Mouse (Mus musculus) ES-CJ7 (cell line): ENCODE measurements around the gene Rbfox1.

Experiments used
- DNase-seq: peaks from one replicate; pipeline ENCODE4 v3.0.0; 2011; ENCODE audit warnings: low read depth, low spot score

Gene Rbfox1

GRCm38 (mm10) chr16:6095604-6096372, 210.6 kb downstream of the Rbfox1 start:
- DNase-seq = no peak

DNA sequence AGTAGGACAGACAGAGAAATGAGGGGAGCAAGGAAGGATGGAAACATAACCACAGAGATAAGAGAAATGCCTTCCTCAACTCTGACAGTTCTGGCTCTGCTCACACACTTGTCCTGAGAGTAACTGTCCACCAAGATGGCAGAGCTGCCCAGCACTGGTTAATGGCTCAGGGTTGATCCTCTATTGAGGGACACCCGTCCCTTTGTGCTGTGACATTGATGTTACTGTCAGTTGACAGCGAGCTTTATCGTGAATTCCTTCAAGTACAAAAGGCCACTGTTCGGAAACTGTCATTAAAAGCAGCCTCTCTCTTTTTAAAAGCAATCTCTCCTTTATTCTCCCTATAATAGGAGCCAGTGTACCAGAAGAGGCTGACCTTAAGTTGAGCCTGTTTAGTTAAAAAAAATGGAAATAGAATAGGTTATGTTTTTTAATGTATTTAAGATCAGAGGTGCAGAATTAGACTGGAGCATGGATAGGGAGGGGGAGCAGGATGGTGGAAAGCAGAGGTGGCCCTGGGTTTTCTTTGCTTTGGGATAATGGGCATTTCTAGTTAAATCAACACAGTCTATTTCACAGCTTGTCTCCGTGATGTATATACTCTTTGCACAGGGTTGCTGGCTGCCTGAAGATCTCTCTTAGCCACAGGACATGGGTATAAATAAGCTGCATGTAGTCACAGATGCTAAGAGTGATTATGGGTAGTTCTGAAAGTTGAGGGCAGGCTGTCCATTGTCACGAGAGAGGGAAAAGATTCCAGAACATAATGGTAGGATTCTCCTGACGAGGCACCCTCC, 212.3 kb downstream of the Rbfox1 start:
- no peak for DNase-seq

GRCm38 (mm10) chr16:6098116-6098515, 213.0 kb downstream of the Rbfox1 start:
- DNase-seq = no peak

DNA sequence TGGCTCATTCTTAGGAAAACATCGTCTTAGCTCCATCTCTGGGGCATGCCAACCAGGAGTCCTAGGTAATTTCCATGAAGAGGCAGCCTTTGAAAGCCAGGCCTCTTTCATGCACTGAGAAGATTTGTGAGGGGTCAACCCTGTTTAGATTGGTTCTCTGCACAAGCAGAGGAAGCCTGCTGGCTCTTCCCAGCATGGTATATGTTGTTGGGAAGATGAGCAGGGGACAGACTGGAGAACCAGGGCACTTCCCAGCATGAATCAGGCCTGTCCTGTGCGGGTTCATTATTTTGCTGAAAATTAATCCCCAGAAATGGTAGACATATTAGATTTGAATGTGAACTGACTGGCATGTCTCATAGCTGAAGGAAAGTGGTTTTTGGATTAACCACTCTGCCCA, 214.4 kb downstream of the Rbfox1 start:
- DNase-seq = no peak

GRCm38 (mm10) chr16:6100421-6100877, 215.3 kb downstream of the Rbfox1 start:
- no peak for DNase-seq

DNA sequence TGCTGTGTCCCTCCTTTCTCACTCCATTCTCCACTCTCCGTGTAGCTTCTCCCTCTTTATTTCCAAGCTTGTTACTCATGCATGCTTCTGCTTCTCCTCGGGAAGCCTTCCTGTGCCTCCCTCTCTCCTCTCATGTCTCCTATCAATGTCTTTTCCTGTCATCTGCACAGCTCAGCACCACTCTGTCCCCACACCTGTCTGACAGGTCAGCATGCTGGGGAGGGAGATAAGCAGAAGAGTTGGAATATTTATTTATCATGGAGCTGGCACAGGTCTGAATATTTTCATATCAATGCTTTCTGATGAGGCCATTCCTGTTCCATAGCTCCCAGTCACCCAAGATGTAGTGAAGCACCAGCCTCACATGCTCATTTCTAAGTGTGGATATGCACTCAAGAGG, 218.6 kb downstream of the Rbfox1 start:
- DNase-seq = no peak

GRCm38 (mm10) chr16:6110121-6110520, 225.0 kb downstream of the Rbfox1 start:
- DNase-seq = no peak

- no peak for DNase-seq
These were observed 228.8 kb downstream of the Rbfox1 start for GRCm38 (mm10) chr16:6113836-6114475.

- no peak for DNase-seq
These were observed 234.3 kb downstream of the Rbfox1 start for GRCm38 (mm10) chr16:6119472-6119871.

DNA sequence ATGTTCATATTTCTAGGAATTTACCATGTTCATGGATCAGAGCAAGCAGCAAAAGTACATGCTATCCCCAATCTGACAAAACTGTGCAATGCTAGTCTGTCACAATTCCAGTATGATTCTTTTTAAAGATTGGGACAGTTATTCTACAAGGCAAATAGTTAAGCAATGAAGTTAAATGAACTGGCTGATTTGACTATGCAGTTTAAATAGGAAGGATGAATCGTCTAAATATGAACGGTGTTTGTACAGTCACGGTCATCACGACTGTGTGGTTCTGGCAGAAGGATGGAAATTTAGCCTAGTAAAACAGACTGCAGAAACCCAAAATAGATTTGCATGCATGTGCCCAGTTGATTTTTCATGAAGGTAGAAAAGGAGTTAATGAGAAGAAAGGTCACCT, 236.1 kb downstream of the Rbfox1 start:
- no peak for DNase-seq

GRCm38 (mm10) chr16:6122859-6123258, 237.7 kb downstream of the Rbfox1 start:
- DNase-seq = peak; percentile 5

- no peak for DNase-seq
These were observed 243.2 kb downstream of the Rbfox1 start for GRCm38 (mm10) chr16:6128314-6128713.

DNA sequence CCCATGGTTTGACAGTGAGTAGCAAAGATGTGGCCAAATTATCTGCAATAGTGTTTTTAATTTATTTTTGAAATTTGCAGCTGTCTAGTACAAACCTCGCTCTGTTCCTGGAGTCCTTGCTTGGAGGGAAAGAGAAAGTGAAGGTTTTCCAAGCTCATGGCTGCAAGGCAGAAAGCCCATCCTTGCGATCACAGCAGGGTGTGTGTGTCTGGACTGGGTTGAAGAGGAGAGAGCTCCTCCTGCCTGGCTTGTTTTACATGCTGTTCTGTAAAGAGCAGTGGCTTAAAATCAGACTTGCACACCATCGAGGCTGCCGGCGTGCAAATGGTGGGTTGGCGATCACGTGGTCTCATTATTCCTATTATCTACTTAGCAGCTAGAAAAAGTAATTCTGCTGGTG, 249.9 kb downstream of the Rbfox1 start:
- no peak for DNase-seq

DNA sequence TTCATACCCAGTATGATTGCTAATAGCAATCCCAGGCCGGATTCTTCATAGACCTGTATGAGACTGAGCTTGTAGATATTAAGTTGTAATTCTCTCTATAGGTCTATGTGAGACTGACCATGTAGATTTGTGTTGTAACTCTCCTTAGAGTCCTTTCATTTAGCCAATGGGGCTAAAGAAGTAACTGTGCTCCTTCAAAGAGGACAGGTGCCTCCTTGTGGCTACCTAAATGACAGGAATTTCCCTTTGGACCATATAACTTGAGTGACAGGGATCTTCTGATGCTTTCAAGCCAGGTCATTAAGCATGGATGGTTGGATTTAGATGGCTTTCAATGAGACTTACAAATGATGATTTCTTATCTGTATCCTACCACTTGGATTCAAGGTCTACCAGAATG, 254.3 kb downstream of the Rbfox1 start:
- peak; percentile 8 for DNase-seq

GRCm38 (mm10) chr16:6147957-6148356, 262.8 kb downstream of the Rbfox1 start:
- DNase-seq = no peak

- DNase-seq = no peak
These were observed 264.2 kb downstream of the Rbfox1 start for GRCm38 (mm10) chr16:6149345-6149744.

- no peak for DNase-seq
These were observed 270.4 kb downstream of the Rbfox1 start for GRCm38 (mm10) chr16:6155556-6155955.

DNA sequence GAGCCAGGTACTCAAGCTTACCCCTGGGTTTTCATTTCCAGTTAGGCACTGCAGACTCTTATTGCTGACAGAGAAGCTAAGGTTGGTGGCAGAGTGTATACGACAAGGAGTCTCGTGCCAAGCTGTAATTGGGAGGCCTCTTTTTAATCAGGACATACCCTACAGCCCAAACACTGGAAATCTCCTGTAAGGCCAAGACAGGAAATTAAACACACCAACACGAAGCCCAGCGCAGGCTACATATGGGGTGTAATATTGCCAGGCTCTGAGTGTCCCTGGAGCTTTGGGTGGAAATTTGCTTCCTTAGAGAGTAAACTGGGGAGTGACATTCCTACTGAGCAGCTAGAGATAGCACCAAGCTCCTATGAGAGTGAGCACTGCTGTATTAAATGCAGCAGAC, 279.3 kb downstream of the Rbfox1 start:
- DNase-seq = no peak

- DNase-seq = no peak
These were observed 284.2 kb downstream of the Rbfox1 start for GRCm38 (mm10) chr16:6169346-6169745.

DNA sequence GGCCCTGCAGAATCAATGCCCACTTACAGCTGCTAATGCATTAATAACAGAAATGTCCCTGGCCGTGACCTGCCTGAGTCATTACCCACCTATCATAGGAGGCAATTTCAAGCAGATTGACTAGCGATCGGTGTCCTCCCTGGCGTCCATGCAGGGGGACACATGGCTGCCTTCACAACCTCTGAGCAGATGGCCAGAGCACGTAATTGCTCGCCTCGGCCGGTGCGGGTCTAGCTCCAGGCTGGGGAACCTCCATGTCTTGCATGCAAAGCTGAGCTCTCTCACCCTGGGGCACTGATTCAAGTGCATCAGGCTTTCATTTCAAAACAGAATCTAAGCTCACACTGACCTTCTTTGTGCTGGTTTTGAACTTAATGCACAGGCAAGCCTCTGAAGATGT, 295.7 kb downstream of the Rbfox1 start:
- DNase-seq = no peak

- DNase-seq = no peak
These were observed 297.2 kb downstream of the Rbfox1 start for GRCm38 (mm10) chr16:6182329-6182728.

DNA sequence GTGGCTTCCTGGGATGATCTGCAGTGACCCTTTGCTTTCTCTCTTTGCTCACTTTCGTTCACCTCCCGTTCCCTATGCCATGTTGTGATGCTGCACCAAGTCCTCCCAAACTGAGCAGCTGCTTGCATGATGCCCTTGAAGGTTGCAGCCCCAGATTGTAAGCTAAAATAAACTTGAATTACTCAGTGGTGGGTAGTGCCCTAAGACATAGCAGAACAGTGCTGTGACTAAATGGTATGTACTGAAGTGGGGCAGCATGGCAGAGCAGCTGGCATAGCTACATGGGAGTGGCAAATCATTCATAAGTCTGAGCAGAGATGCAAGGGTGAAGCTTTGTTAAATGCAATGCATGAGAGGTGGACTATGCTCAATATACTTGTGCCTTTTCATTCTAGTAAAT, 307.2 kb downstream of the Rbfox1 start:
- DNase-seq = no peak
